Mouse (Mus musculus): ENCODE results near the gene Trappc3. TPM values are rescaled to one million over a fixed set of nuclear protein-coding genes. Genes with fewer than 3 reads are reported as not detected.

The Trappc3 gene
- total RNA-seq, 2 experiments from 2014 or later = 88.7 to 96.5 TPM

DNA sequence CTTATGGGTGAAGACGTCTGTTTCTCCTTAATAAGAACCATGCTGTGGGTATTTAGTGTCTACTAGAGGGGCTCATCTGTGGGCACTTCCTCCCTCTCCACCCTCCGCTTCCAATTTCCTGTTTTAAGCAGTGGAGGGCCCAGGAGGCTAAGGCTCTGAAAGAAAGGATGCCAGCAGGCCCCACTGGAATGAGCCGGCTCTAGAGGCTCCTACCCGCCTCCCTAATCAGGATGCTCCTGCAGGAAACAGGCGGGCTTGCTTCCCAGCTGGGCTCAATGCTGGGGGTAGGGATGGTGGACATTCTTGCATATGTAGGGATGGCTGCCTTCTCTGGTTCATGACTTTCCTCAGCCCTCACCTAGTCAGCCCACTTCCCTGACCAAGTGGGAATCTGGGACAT, 51.1 kb downstream of the Trappc3 start:
- DNase-seq = no peak

DNA sequence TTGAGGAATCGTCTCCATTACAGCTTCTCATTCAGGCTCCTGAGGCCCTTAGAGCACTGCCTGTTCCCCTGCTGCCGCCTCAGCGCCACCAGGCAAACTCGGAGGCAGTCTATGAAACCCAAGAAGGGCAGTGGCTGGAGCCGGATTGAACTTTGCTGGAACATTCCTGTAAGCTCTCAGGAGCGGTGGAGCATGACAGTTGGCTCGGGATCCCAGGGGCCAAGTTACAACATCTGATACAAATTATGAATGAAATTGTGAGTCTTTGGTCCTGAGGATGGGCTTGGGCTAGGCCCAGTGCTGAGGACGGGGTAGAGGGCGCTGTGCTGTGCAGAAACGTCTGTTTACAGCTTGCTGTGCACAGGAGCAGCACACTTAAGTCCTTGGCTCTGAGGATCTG, 52.3 kb downstream of the Trappc3 start:
- DNase-seq = no peak

DNA sequence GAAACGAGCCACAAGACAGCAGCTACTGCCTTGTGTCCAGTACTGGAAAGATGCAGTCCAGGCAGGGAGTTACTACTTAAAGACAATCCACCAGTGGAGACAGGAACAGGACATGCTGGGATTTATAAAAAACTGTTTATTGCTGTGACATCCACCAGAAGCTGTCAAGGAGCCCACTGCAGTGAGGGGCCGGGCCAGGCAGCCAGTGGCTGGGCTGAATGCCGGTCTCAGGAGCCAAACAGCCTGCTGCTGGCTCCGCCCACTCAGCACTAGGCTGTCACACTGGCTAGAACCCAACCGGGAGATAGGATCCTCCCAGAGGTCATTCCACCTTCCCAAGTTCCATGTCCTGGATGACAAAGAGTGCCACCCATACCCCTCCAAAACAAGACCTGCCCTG, 53.8 kb downstream of the Trappc3 start:
- peak; percentile 36 to 53 for DNase-seq

DNA sequence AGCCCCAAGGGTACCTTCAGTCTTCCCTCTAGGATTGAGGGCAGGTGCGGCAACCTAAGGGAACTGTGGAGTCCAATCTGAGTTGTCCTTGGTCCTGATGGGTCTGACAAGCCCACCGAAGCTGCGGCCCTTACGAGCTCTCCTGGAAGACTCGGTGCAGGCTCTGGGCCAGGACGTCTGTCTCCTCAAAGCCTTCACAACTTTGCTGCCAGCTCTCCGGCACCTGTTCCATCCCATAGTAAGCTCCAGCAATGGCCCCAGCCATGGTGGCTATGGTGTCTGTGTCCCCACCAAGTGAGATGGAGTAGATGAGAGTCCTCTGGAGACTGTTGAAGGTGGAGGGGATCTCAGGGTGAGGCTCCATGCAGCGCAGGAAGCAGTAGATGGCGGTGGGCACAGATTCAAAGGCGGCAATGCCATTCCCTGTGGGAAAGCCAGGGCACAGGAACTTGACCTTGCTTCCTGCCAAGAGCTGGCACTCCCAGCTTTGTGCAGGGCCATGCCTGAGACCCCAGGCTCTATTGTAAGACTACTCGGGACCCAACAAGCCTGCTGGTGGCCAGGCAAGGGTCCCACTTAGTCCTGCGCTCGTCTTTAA, 54.4 kb downstream of the Trappc3 start:
- peak in 1 of 2 experiments; percentile 32 for DNase-seq

DNA sequence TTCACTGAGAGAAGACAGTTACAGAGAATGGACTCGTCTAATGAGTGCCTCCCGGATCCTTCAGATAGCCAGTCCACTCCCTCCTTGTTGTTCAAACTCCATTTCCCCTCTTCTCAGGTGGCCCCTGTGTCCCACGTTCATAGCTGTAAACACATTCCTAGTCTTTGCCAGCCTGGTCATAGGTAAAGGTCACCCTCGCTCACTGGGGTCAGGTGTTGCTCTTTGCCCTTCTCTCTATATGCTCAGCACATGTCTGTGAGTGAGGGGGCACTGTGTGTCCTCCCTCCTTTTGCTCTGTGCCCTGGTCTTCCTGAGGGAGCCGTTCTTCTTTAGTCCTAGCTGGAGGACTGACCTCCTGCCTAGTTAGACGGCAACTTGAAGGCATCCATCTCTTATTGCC, 57.7 kb downstream of the Trappc3 start:
- DNase-seq = no peak

DNA sequence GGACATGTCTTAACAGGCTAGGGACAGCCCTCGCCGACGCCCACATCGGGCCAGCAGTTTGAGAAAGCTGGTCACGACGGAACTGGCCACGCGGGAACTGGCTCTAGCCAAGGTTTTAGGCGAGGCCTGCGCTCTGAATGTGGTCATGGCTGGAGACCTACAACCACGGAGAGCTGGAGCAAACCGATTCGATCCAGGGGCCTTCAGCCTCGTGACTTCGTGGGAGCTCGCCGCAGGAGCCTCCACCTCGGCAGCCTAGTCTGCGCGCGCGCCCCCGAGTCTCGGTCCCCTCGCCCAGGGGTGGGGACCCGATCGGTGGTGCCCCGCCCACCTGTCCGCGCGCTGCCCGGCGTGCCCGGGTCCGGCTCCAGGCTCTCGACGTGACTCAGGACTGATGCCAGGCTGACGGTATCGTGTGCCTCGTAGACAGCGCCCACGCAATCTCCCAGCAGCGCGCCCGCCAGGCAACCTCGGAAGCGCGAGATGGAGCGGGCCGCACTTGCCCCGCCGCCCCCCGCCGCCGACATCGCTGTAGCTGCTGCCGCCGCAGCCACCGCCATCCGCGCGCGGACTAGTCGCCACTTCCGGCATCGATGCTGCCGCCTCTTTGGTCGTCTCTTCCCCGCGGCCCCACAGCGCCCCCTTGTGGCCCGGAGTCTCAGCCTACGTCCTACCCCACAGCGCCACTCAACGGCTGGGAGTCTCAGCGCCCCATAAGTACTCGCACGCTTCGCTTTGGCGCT, 59.2 kb downstream of the Trappc3 start, which contains the start of gene Adprhl2:
Adprhl2 (minus strand) TSS at position 593 of the 743 bp plus-strand sequence.
- peak; percentile 99 to 100 for DNase-seq

DNA sequence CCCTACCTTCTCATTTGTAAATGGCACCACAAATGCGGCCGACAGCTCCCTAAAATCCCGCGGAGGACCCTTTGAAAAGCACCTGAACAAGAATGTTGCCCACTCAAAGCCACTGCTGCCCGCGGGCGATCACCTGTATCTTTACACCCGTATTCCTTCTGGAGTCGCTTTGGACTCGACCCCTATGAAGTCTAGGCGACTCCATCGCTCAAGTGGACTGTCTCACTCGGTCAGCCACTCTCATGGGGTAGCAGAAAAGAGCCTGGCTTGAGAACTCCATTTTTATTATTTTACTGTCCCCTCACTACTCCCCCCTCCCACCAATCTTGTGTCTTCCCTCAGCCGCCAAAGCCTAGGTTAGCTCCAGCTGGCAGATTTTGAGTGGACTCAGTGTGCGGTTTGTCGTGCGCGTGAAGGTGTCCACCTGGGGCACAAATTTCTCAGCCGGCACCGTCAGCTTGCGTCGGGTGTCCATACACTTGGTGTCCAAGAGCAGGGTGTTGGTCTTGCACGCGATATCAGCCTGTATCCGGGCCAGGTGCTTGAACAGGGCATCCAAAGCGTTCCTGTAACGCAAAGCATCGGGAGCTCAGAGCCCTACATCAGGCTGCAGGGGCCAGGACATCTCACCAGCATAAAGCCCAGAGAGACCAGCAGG, 59.9 kb downstream of the Trappc3 start:
- DNase-seq = no peak

DNA sequence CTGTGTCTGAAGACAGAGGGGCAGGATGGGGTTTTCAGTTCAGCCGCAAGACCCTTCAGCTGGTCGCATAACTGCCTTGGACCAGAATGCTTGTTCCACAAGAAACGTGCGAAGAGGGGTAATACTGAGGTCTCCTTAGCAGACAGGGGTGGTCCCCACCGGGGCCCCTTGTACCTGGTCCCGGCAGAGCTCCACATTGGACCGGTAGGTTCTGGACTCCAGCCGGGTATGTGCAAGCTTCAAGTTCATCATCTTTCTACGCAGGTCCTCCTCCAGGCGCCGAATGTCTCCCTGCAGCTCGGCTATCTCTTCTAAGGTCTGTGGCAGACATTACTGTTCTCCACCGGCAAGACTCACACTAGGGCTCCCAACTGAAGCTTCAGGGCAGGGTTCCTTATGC, 60.5 kb downstream of the Trappc3 start:
- DNase-seq = no peak

DNA sequence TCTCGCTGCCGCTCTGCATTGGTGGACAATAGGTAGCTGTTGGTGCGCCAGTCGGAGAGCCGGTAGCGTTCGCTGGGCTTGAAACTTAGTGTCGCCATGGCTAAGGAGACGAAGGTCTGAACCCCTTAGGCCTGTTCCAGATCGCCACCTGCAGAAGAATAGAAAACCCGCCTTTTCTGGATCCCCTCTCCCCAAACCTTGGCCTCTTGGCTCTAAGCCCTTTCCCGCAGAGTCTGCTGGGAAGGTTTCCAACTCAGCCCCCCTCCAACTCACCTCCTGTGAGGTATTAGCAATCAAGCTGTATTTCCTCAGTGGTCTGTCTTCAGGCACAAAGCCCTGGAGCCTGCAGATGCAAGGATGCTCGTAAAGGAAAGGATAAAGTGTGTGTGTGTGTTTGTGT, 62.7 kb downstream of the Trappc3 start:
- DNase-seq = no peak

DNA sequence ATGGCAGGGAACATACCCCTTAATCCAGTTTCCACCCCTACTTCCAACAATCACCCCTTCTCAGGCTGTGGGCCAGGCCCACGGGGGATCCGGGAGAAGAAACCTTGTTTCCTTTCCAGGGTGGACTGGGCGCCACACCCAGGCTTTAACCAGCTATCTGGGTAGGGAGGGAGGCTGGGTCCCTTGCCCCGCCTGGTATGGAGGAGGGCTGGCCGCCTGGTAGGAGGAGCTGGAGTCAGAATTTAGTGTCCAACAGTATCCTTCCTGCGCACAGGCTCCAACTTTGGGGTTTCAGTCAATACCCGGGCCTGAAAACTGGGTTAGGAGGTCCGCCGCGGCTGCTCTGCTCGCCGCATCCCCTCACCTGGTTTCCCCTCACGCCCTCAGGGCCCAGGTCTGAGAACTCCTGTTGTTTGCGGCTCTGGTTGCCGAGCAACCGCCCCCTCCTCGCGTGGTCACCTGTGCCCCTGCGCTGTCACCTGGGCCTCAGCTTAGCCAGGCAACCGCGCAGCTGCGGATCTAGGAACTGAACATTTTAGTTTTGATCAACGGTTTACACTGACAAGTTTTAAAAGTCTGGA, 63.2 kb downstream of the Trappc3 start, which contains the start of gene Tekt2:
Tekt2 (minus strand) TSS at position 408 of the 581 bp plus-strand sequence.
- DNase-seq = no peak

Other genes with a start within 250 kb of the Trappc3 start
- gene Csf3r, start 237.8 kb upstream of the Trappc3 start, total RNA-seq (2021) = 1 to 10 TPM; 1.1 to 2.2 TPM
- 10 to 100 TPM; 76.6 to 90.3 TPM for gene Mrps15, start 215.4 kb upstream of the Trappc3 start, total RNA-seq (2021)
- 10 to 100 TPM in 1 of 2 experiments, 1 to 10 TPM in 1; 9.7 to 15.2 TPM for gene Oscp1, start 203.8 kb upstream of the Trappc3 start, total RNA-seq (2021)
- gene Lsm10, start 165.7 kb upstream of the Trappc3 start, total RNA-seq (2021) = 10 to 100 TPM; 21.8 to 40.1 TPM
- gene Stk40, start 158.4 kb upstream of the Trappc3 start, total RNA-seq (2021) = 10 to 100 TPM; 52.4 to 63.1 TPM
- 10 to 100 TPM; 24.1 to 29.0 TPM for gene Eva1b, start 114.6 kb upstream of the Trappc3 start, total RNA-seq (2021)
- gene Sh3d21, start 98.8 kb upstream of the Trappc3 start, total RNA-seq (2021) = 1 to 10 TPM; 2.9 to 3.8 TPM
- 100 to 1,000 TPM; 186 to 192 TPM for gene Thrap3, start 59.6 kb upstream of the Trappc3 start, total RNA-seq (2021)
- 10 to 100 TPM; 47.7 to 84.9 TPM for gene Map7d1, start 6.0 kb upstream of the Trappc3 start, total RNA-seq (2021)
- gene Col8a2, start 24.5 kb downstream of the Trappc3 start, total RNA-seq (2021) = 1 to 10 TPM; 3.0 to 3.2 TPM
- gene Adprhl2, start 59.4 kb downstream of the Trappc3 start, total RNA-seq (2021) = 10 to 100 TPM; 31.2 to 34.2 TPM
- gene Tekt2, start 63.4 kb downstream of the Trappc3 start, total RNA-seq (2021) = 1 to 10 TPM; 1.4 TPM
- 10 to 100 TPM; 18.4 to 30.4 TPM for gene Ago3, start 167.2 kb downstream of the Trappc3 start, total RNA-seq (2021)
- 10 to 100 TPM; 29.9 to 38.7 TPM for gene Ago1, start 206.3 kb downstream of the Trappc3 start, total RNA-seq (2021)

Measured in adrenal gland, postnatal 36 days (tissue).